Mouse (Mus musculus): ENCODE data around the gene Myh1.

The Myh1 gene

GRCm38 (mm10) chr11:67190814-67191213 lies 9.0 kb upstream of the Myh1 start:
- no peaks in the 10 kb centered on the region for H3K27me3 ChIP-seq (ENCODE audit: control insufficient read depth, insufficient read depth, low read length, poor library complexity, severe bottlenecking)
- no peaks in the 10 kb centered on the region for H3K36me3 ChIP-seq (ENCODE audit: control insufficient read depth, insufficient read depth, low read length, poor library complexity, severe bottlenecking)
- DNase-seq (ENCODE audit: low read depth, low spot score) = no peak

GRCm38 (mm10) chr11:67191496-67191895 lies 8.4 kb upstream of the Myh1 start:
- Histone ChIP-seq H3K27me3 (ENCODE audit: control insufficient read depth, insufficient read depth, low read length, poor library complexity, severe bottlenecking) (no peaks in the 10 kb centered on the region), H3K36me3 (ENCODE audit: control insufficient read depth, insufficient read depth, low read length, poor library complexity, severe bottlenecking) (no peaks in the 10 kb centered on the region)
- DNase-seq (ENCODE audit: low read depth, low spot score) = no peak

DNA sequence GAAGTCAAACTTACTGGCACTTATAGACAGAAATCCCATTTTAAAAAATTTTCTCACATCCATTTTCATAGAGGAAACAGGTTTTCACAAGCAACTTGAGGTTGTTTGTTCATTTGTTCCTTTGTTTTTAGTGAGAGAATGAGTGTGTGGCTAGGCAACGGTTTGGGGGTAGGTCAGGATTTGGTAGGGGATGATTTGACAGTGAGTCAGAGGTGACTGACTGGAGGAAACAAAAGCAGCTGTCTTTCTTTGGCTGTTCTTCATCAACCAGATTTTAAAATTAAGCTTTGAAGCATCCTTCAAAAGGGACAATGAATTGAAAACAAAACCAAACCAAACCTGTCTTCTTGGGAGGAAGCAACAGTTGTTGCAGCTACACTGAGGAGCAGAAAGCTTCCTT lies 531 bp upstream of the Myh1 start:
- DNase-seq (ENCODE audit: low read depth, low spot score) = no peak
- no peaks in the 10 kb centered on the region for H3K27me3 ChIP-seq (ENCODE audit: control insufficient read depth, insufficient read depth, low read length, poor library complexity, severe bottlenecking)

DNA sequence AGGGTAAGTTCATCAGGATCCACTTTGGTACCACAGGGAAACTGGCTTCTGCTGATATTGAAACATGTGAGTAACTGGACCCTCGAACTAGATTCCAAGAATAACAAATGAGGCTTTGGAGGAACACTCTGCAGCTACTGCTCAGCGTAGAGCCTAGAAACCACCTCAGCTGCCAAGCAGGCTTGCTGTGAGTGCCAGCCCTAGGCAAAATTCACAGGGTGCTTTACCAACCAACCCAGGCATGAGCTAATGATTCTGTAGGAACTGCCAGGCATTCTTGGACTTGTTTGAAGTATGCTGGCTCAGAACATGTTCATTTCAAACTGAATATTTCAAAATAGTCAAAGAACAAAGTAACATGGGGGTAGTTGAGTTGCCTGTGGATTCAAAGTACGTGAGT lies 4.9 kb downstream of the Myh1 start:
- no peaks in the 10 kb centered on the region for H3K36me3 ChIP-seq (ENCODE audit: control insufficient read depth, insufficient read depth, low read length, poor library complexity, severe bottlenecking)
- DNase-seq (ENCODE audit: low read depth, low spot score) = no peak
- no peaks in the 10 kb centered on the region for H3K27me3 ChIP-seq (ENCODE audit: control insufficient read depth, insufficient read depth, low read length, poor library complexity, severe bottlenecking)

More for the DNA sequence above, 531 bp upstream of the Myh1 start:
- H3K36me3 ChIP-seq (ENCODE audit: control insufficient read depth, insufficient read depth, low read length, poor library complexity, severe bottlenecking) = no peaks in the 10 kb centered on the region

- Histone ChIP-seq H3K36me3 (ENCODE audit: control insufficient read depth, insufficient read depth, low read length, poor library complexity, severe bottlenecking) (no peaks in the 10 kb centered on the region), H3K27me3 (ENCODE audit: control insufficient read depth, insufficient read depth, low read length, poor library complexity, severe bottlenecking) (no peaks in the 10 kb centered on the region)
- DNase-seq (ENCODE audit: low read depth, low spot score) = no peak
Observed at GRCm38 (mm10) chr11:67221803-67222202, 22.0 kb downstream of the Myh1 start.

DNA sequence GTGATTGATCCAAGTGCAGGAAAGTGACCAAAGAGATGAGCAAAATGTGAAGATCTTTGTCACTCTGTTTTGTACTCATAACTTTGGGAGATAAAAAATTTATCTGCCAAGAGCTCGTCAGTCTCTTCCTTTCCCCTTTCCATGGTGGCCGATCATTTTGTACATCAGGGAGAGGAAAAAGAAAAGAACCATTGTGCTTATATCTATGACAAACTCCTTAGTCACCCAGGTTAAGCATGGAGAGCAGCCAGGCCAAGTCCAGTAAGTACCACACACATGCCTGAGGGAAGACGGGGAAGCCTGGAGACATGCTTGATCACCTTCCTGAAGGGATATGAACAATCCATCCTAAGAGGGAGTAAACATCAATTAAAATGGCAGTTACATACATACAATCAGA lies 24.6 kb downstream of the Myh1 start:
- DNase-seq (ENCODE audit: low read depth, low spot score) = no peak
- Histone ChIP-seq H3K27me3 (ENCODE audit: control insufficient read depth, insufficient read depth, low read length, poor library complexity, severe bottlenecking) (no peaks in the 10 kb centered on the region), H3K36me3 (ENCODE audit: control insufficient read depth, insufficient read depth, low read length, poor library complexity, severe bottlenecking) (no peaks in the 10 kb centered on the region)

DNA sequence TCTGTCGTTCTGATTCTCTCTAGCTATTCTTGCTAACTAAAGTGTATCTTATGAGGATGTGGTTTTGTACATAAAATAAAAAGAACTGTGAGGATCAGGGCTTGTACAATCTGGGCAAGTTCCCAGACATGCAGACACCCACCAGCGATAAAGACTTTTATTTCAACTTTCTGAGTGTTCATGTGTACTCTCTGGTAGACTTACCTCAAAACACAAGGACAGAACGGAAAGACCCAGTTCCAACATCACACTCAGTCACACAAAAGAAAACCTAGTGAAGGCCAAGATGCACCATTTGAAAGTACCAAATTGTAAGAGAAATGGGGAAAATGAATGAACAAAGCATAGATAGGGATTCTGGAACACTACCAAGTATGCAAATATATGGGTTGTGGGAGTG lies 28.9 kb downstream of the Myh1 start:
- Histone ChIP-seq H3K27me3 (ENCODE audit: control insufficient read depth, insufficient read depth, low read length, poor library complexity, severe bottlenecking) (no peaks in the 10 kb centered on the region), H3K36me3 (ENCODE audit: control insufficient read depth, insufficient read depth, low read length, poor library complexity, severe bottlenecking) (no peaks in the 10 kb centered on the region)
- DNase-seq (ENCODE audit: low read depth, low spot score) = no peak

GRCm38 (mm10) chr11:67229166-67229565 lies 29.3 kb downstream of the Myh1 start:
- no peak for DNase-seq (ENCODE audit: low read depth, low spot score)
- H3K27me3 ChIP-seq (ENCODE audit: control insufficient read depth, insufficient read depth, low read length, poor library complexity, severe bottlenecking) = no peaks in the 10 kb centered on the region
- H3K36me3 ChIP-seq (ENCODE audit: control insufficient read depth, insufficient read depth, low read length, poor library complexity, severe bottlenecking) = no peaks in the 10 kb centered on the region

DNA sequence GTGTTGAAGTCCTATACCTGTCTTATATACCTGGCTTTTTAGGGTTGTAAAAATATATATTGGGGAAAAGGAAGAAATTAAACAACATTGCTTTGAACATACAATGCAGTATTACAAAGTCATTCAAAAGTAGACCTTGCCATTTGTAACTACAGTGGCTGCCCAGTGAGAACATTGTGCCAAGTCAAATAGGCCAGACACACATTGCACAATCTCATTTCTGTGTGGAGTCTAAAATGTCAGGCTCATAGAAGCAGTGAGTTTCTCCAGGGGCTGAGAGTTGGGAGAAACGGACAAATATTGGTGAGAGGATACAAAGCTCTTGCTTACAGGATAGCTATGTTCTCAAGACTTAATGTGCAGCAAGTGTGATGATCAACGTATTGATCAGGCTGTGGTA lies 30.1 kb downstream of the Myh1 start:
- DNase-seq (ENCODE audit: low read depth, low spot score) = no peak
- Histone ChIP-seq H3K27me3 (ENCODE audit: control insufficient read depth, insufficient read depth, low read length, poor library complexity, severe bottlenecking) (no peaks in the 10 kb centered on the region), H3K36me3 (ENCODE audit: control insufficient read depth, insufficient read depth, low read length, poor library complexity, severe bottlenecking) (no peaks in the 10 kb centered on the region)

DNA sequence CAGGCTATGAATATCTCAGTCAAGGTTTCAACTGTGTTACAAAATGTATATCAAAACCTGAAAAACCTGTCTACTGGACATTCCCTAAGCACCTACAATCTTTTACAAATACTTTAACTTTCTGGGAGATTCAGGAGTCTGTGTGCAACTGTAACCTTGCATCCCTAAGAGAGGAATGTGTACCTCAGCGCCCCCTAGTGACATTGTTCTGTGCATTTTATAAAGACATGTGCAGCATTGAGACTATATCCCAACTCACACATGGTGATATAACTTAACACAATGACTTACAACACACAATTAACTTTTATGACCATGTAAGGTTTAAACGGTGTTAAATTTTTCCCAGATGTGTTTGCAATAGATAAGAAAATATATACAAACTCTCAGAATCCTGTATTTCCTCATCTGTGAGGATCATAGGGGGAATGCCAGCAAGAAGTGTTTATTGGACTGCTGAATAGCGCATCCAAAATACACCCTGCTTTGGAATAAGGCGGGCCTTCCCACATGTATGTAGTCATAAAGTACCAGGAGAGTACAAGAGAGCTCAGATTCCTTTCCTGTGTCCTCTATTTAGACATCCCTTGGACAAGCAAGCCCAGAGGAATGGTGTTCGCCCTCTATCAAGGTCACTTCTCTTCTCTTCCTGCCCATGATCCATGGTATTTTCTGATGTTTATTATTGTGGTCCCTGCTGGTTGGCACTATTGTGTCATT lies 35.9 kb downstream of the Myh1 start:
- DNase-seq (ENCODE audit: low read depth, low spot score) = peak; percentile 37
- H3K27me3 ChIP-seq (ENCODE audit: control insufficient read depth, insufficient read depth, low read length, poor library complexity, severe bottlenecking) = no peaks in the 10 kb centered on the region
- no peaks in the 10 kb centered on the region for H3K36me3 ChIP-seq (ENCODE audit: control insufficient read depth, insufficient read depth, low read length, poor library complexity, severe bottlenecking)

- no peaks in the 10 kb centered on the region for H3K27me3 ChIP-seq (ENCODE audit: control insufficient read depth, insufficient read depth, low read length, poor library complexity, severe bottlenecking)
- no peak for DNase-seq (ENCODE audit: low read depth, low spot score)
- H3K36me3 ChIP-seq (ENCODE audit: control insufficient read depth, insufficient read depth, low read length, poor library complexity, severe bottlenecking) = no peaks in the 10 kb centered on the region
Observed at GRCm38 (mm10) chr11:67236799-67237198, 36.9 kb downstream of the Myh1 start.

DNA sequence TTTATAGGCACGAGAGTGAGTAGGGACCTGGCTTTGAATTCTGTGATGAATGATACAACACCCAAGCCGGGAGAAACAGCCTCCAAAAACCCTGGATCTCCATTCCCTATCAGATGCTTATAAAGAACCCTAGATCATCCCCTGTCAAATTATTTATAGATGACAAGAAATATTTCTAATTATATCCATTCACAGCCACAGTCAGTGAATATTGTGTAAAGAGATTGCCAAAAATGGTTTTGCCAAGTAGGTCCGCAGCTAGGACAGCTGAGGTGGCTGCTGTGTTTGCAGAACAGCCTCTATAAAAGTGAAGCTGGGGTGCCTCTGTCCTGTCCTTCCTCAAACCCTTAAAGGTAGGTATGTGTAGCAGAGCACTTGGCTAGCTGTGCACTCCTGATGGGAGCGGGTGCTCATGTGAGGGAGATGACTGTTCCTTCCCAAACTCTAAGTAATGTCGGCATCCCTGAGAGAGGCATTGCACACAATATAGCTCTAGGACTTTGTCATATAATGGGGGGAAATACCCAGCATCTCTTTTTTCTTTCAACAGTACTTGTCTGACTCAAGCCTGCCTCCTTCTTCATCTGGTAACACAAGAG lies 37.7 kb downstream of the Myh1 start, which contains the start of gene Myh4:
Gene Myh4, plus strand, starts transcription at position 549 of the 599 bp plus-strand sequence.
- no peak for DNase-seq (ENCODE audit: low read depth, low spot score)
- Histone ChIP-seq H3K27me3 (ENCODE audit: control insufficient read depth, insufficient read depth, low read length, poor library complexity, severe bottlenecking) (no peaks in the 10 kb centered on the region), H3K36me3 (ENCODE audit: control insufficient read depth, insufficient read depth, low read length, poor library complexity, severe bottlenecking) (no peaks in the 10 kb centered on the region)

DNA sequence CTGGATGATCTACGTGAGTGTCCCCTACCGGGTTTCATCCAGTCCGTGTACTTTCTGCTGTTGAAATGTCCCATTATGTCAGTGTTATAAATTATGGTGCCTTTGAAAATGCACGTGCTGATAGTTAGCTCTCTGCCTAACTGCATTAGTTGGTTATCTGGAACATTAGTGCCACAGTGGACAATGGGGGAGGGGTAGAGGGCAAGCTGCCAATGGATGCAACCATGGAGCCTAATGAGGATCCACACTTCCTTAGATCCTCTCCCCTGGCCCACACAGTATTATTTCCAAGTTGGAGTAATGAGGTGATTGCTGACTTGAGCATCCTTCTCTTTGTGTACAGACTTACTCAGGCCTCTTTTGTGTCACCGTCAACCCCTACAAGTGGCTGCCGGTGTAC lies 41.2 kb downstream of the Myh1 start:
- DNase-seq (ENCODE audit: low read depth, low spot score) = no peak
- Histone ChIP-seq H3K27me3 (ENCODE audit: control insufficient read depth, insufficient read depth, low read length, poor library complexity, severe bottlenecking) (no peaks in the 10 kb centered on the region), H3K36me3 (ENCODE audit: control insufficient read depth, insufficient read depth, low read length, poor library complexity, severe bottlenecking) (no peaks in the 10 kb centered on the region)

DNA sequence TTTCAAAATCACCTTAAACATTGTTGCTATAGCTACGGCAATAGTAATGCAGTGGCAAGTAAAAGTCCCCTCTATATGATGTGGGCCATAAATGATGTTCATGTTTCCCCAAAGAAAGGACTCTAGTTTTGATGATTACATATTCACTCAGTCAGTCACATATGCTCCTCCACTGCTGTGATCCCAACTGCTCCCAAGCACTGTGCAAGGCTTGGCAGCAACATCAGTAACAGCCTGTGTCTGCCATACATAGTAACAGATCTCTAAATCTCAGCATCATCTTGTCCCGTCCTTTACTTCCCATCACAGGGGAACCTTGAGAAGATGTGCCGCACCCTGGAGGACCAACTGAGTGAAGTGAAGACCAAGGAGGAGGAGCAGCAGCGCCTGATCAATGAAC lies 53.8 kb downstream of the Myh1 start:
- no peaks in the 10 kb centered on the region for H3K36me3 ChIP-seq (ENCODE audit: control insufficient read depth, insufficient read depth, low read length, poor library complexity, severe bottlenecking)
- no peak for DNase-seq (ENCODE audit: low read depth, low spot score)
- no peaks in the 10 kb centered on the region for H3K27me3 ChIP-seq (ENCODE audit: control insufficient read depth, insufficient read depth, low read length, poor library complexity, severe bottlenecking)

DNA sequence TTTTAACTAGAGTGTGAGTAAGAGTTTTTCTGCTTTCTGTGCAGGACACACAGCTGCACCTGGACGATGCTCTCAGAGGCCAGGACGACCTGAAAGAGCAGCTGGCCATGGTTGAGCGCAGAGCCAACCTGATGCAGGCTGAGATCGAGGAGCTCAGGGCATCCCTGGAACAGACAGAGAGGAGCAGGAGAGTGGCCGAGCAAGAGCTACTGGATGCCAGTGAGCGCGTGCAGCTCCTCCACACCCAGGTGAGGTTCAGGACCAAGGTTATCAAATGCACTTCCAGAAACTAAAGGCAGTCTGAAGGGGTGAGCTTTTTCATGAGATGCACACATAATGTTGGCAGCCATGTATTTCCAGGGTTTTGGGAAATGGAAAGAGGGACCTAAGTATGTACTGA lies 57.2 kb downstream of the Myh1 start:
- no peaks in the 10 kb centered on the region for H3K36me3 ChIP-seq (ENCODE audit: control insufficient read depth, insufficient read depth, low read length, poor library complexity, severe bottlenecking)
- no peak for DNase-seq (ENCODE audit: low read depth, low spot score)

DNA sequence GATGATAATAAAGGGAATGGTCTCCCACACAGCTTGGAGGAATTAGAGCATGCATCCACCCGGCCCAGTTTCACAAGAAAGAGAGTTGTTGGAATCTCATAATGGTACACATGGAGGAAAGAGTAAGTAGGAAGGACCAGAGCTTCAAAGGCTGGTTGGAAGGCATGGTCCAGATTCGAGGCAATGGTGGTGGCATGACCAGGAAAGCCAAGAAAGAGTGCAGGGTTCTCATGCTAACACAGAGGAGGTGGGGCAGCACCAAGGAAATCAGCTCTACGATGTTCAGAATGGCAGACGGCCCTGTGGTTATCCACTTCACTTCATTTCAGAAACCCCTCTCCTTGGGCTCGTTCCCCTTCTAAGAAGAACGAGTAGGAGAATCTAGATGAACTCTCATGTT lies 61.1 kb downstream of the Myh1 start:
- DNase-seq (ENCODE audit: low read depth, low spot score) = no peak
- H3K27me3 ChIP-seq (ENCODE audit: control insufficient read depth, insufficient read depth, low read length, poor library complexity, severe bottlenecking) = no peaks in the 10 kb centered on the region
- H3K36me3 ChIP-seq (ENCODE audit: control insufficient read depth, insufficient read depth, low read length, poor library complexity, severe bottlenecking) = no peaks in the 10 kb centered on the region

More for the DNA sequence above, 57.2 kb downstream of the Myh1 start:
- H3K27me3 ChIP-seq (ENCODE audit: control insufficient read depth, insufficient read depth, low read length, poor library complexity, severe bottlenecking) = no peaks in the 10 kb centered on the region

All from splenic B cell, adult 2 months (primary cell).